Mouse (Mus musculus) Patski (cell line): ENCODE results near the gene Scn2b. TPM values are rescaled to one million over a fixed set of nuclear protein-coding genes. Genes with fewer than 3 reads are reported as not detected.

Source experiments
- ATAC-seq: fragments of 100-300 bp; one replicate; pipeline ENCODE4 v1.8.0; 2021
- CTCF ChIA-PET: fragments of 350-600 bp; sonication (Branson Sonifier 250); formaldehyde crosslinking; loops from one replicate; lab custom pipeline; 2022; ENCODE audit warnings: inconsistent platforms; lab: Charles Lee
- POLR2A ChIA-PET: fragments of 350-600 bp; sonication (Branson Sonifier 250); formaldehyde crosslinking; loops from one replicate; lab custom pipeline; 2022; ENCODE audit warnings: antibody characterized with exemption, inconsistent platforms; lab: Charles Lee
- DNase-seq: peaks from one replicate; pipeline ENCODE4 v3.0.0-alpha.2; 2011; ENCODE audit warnings: low read depth, low spot score
- H3K27me3 ChIP-seq: fragments of 371-371 bp; one replicate; pipeline ENCODE4 v1.5.1; 2021
- CTCF ChIP-seq: fragments of 100-300 bp; IDR thresholded peaks from one replicate; pipeline ENCODE4 v1.5.1; 2021
- in situ Hi-C: fragments of 300-500 bp; cut with MboI; formaldehyde crosslinking; loops from 3 replicates; pipeline ENCODE4 v1.11.1; 2018; ENCODE audit warnings: low pct_unique_long_range_greater_than_20kb, mixed read lengths
- polyA plus RNA-seq: library from polyadenylated mRNA; unstranded; gene quantifications from one replicate; pipeline ENCODE4 v1.2.3, GENCODE M21; 2021

Gene Scn2b
- polyA plus RNA-seq, 1 experiment from 2014 or later, result not detected

- DNase-seq (no peak), ATAC-seq (no peak)
- ChIA-PET POLR2A (no interaction called here), CTCF (no interaction called here)
- no peak for TF ChIP-seq CTCF
- H3K27me3 ChIP-seq, result peaks cover 30% of the 10 kb centered on the region
- in situ Hi-C loops, result no loop called here
Observed at GRCm38 (mm10) chr9:45095149-45095937, 22.2 kb upstream of the Scn2b start.

- DNase-seq (no peak), ATAC-seq (no peak)
- H3K27me3 ChIP-seq, result peaks cover 20% of the 10 kb centered on the region
- in situ Hi-C loops, result no loop called here
- no peak for TF ChIP-seq CTCF
- ChIA-PET POLR2A (no interaction called here), CTCF (no interaction called here)
Observed at GRCm38 (mm10) chr9:45097877-45098276, 19.7 kb upstream of the Scn2b start.

GRCm38 (mm10) chr9:45098426-45098825, 19.2 kb upstream of the Scn2b start:
- ChIA-PET POLR2A (no interaction called here), CTCF (no interaction called here)
- no peak for ATAC-seq
- no peak for DNase-seq
- in situ Hi-C loops, result no loop called here
- peaks cover 20% of the 10 kb centered on the region for H3K27me3 ChIP-seq
- no peak for TF ChIP-seq CTCF

- DNase-seq, result no peak
- ChIA-PET CTCF (no interaction called here), POLR2A (no interaction called here)
- H3K27me3 ChIP-seq, result peaks cover 5% of the 10 kb centered on the region
- no peak for ATAC-seq
- in situ Hi-C loops, result no loop called here
- no peak for TF ChIP-seq CTCF
Observed at GRCm38 (mm10) chr9:45102528-45102927, 15.1 kb upstream of the Scn2b start.

- DNase-seq, result no peak
- TF ChIP-seq CTCF, result no peak
- H3K27me3 ChIP-seq, result peaks cover 5% of the 10 kb centered on the region
- POLR2A ChIA-PET, result no interaction called here
- CTCF ChIA-PET, result no interaction called here
- in situ Hi-C loops, result no loop called here
- ATAC-seq, result no peak
Observed at GRCm38 (mm10) chr9:45103211-45103979, 14.2 kb upstream of the Scn2b start.

GRCm38 (mm10) chr9:45105596-45106374, 11.8 kb upstream of the Scn2b start:
- DNase-seq, result no peak
- ChIA-PET CTCF (no interaction called here), POLR2A (no interaction called here)
- no peak for ATAC-seq
- no peak for TF ChIP-seq CTCF
- peaks cover 5% of the 10 kb centered on the region for H3K27me3 ChIP-seq
- in situ Hi-C loops, result no loop called here

GRCm38 (mm10) chr9:45115706-45116105, 1.9 kb upstream of the Scn2b start:
- TF ChIP-seq CTCF, result no peak
- ChIA-PET CTCF (no interaction called here), POLR2A (no interaction called here)
- in situ Hi-C loops, result no loop called here
- H3K27me3 ChIP-seq, result peaks cover 73% of the 10 kb centered on the region
- ATAC-seq (no peak), DNase-seq (no peak)

- no peak for TF ChIP-seq CTCF
- ATAC-seq, result no peak
- in situ Hi-C loops, result no loop called here
- no peak for DNase-seq
- ChIA-PET CTCF (no interaction called here), POLR2A (no interaction called here)
- H3K27me3 ChIP-seq, result peaks cover 76% of the 10 kb centered on the region
Observed at GRCm38 (mm10) chr9:45116819-45117218, 763 bp upstream of the Scn2b start.

- no peak for TF ChIP-seq CTCF
- peaks cover 70% of the 10 kb centered on the region for H3K27me3 ChIP-seq
- no peak for ATAC-seq
Observed at GRCm38 (mm10) chr9:45118552-45118951, 970 bp downstream of the Scn2b start.

GRCm38 (mm10) chr9:45119316-45119953, 1.9 kb downstream of the Scn2b start:
- no peak for DNase-seq
- in situ Hi-C loops, result no loop called here
- H3K27me3 ChIP-seq, result peaks cover 67% of the 10 kb centered on the region
- POLR2A ChIA-PET, result no interaction called here
- CTCF ChIA-PET, result no interaction called here
- TF ChIP-seq CTCF, result no peak
- ATAC-seq, result no peak

More at GRCm38 (mm10) chr9:45118552-45118951, 970 bp downstream of the Scn2b start:
- in situ Hi-C loops, result no loop called here
- DNase-seq, result no peak
- ChIA-PET CTCF (no interaction called here), POLR2A (no interaction called here)
